Mouse (Mus musculus) embryonic facial prominence, embryonic 13.5 days (tissue): Measurements from ENCODE around the gene Slc38a6. TPM values are rescaled to one million over a fixed set of nuclear protein-coding genes. Genes with fewer than 3 reads are reported as not detected.

Experiments used
- ATAC-seq: fragments of 200-750 bp; cut with Nextera tagmentation; 2 replicates; pipeline ENCODE4 v1.8.0; 2017; ENCODE audit warnings: low read depth; ENCODE audit not compliant: insufficient number of reproducible peaks, insufficient read depth, low FRiP score, low TSS enrichment
- H3K27ac ChIP-seq: fragments of 300-500 bp; sonication (generic); 2 replicates; pipeline ENCODE4 v1.5.1; 2015; ENCODE audit warnings: moderate library complexity, mild to moderate bottlenecking, inconsistent platforms
- H3K27me3 ChIP-seq: fragments of 300-500 bp; sonication (generic); 2 replicates; pipeline ENCODE4 v1.6.1; 2015; ENCODE audit warnings: mild to moderate bottlenecking, inconsistent platforms
- H3K36me3 ChIP-seq: fragments of 300-500 bp; sonication (generic); 2 replicates; pipeline ENCODE4 v1.6.1; 2015; ENCODE audit warnings: mild to moderate bottlenecking, inconsistent platforms
- H3K4me1 ChIP-seq: fragments of 300-500 bp; sonication (generic); 2 replicates; pipeline ENCODE4 v1.6.1; 2015; ENCODE audit warnings: inconsistent platforms
- H3K4me2 ChIP-seq: fragments of 300-500 bp; sonication (generic); 2 replicates; pipeline ENCODE4 v1.6.1; 2015; ENCODE audit warnings: moderate library complexity, mild to moderate bottlenecking, inconsistent platforms
- H3K4me3 ChIP-seq: fragments of 300-500 bp; sonication (generic); 2 replicates; pipeline ENCODE4 v1.5.1; 2015; ENCODE audit warnings: mild to moderate bottlenecking, inconsistent platforms
- H3K9ac ChIP-seq: fragments of 300-500 bp; sonication (generic); 2 replicates; pipeline ENCODE4 v1.6.1; 2015; ENCODE audit warnings: mild to moderate bottlenecking, inconsistent platforms
- H3K9me3 ChIP-seq: fragments of 300-500 bp; sonication (generic); 2 replicates; pipeline ENCODE4 v1.6.1; 2016; ENCODE audit warnings: inconsistent platforms
- WGBS: fragments of 180-500 bp; shearing (Covaris S2); methylation state at CpG from one replicate; pipeline ENCODE4 v1.1.7; 2015; ENCODE audit warnings: mixed read lengths; 5-methylcytosine and 5-hydroxymethylcytosine counted together
- polyA plus RNA-seq: library from polyadenylated mRNA; unstranded; fragments of >200 nt; fragmentation: Nextera tagmentation; extraction: Ambion mirVana; gene quantifications from 2 replicates; pipeline ENCODE4 v1.2.1, GENCODE M21; 2015

The Slc38a6 gene
- polyA plus RNA-seq, 1 experiment from 2014 or later, result 13.7 TPM

DNA sequence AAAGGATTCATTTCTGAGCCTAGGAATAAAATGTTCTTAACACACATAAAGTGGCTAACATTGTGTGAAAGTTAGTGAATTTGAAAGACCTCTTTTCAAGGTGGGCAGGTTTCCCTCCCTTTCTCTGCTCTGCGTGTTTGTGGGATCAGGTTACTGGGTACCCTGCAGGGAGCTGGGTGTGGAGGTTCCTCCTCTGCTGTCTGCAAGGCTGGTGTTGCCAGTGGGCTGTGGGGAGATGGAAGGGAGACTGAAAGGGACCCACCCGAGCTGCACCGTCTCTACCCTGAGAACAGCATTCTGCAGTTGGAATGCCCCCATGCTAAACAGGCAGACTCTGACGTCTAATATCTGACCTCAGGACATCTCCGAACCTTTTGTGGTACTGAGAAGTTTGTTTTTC, 70.7 kb downstream of the Slc38a6 start:
- H3K4me3 ChIP-seq, result no peak overlapping the region
- WGBS, result 35% methylated on average over 5 of the region's 5 CpGs
- H3K4me2 ChIP-seq, result no peak overlapping the region
- H3K4me1 ChIP-seq, result peaks cover 23% of the 10 kb centered on the region
- H3K27me3 ChIP-seq, result no peaks in the 10 kb centered on the region
- no peaks in the 10 kb centered on the region for H3K36me3 ChIP-seq
- ATAC-seq, result no peak
- H3K27ac ChIP-seq, result no peak overlapping the region
- no peak overlapping the region for H3K9ac ChIP-seq
- H3K9me3 ChIP-seq, result no peaks in the 10 kb centered on the region

DNA sequence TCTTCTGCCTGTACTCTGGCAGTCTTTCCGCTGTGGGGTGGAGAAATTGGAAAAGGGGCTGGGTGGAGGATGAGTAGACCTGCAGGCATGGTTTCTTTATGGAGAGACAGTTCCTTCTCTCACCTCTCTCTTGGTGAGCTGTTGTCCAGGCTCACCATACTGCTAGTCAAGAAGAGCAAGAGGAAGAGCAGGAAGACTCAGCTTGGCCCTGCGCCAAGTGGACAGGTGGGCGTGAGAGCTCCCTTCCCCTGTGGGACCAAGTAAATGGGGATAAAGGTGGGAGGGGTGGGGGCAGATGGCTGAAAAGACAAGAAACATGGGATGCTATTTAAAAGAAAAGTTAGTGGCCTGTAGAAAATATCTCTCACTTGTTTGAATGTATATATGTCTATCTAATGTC, 71.2 kb downstream of the Slc38a6 start:
- Histone ChIP-seq H3K9me3 (no peaks in the 10 kb centered on the region), H3K4me2 (no peak overlapping the region), H3K9ac (no peak overlapping the region), H3K4me1 (peaks cover 23% of the 10 kb centered on the region), H3K27ac (no peak overlapping the region), H3K4me3 (no peak overlapping the region), H3K36me3 (no peaks in the 10 kb centered on the region), H3K27me3 (no peaks in the 10 kb centered on the region)
- WGBS, result 87% methylated on average over 3 of the region's 3 CpGs
- no peak for ATAC-seq

DNA sequence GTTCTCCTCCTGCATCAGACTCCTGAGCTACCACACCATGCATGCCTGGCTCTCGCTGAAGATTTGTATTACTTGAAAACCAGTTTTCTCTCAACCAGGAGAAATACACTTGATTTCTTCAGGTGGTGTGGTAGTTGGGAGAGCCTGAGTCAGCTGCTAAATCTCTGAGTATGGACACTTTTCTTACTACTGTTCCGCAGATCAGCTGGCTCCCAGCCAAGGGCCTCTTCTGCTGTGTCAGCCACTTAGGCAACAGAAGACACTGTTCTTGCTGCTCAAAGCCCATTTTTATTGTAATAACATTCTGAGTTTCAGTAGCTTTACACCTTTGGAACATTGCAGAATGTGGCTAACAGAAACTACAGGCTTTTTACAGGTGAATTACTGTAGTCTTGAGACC, 72.1 kb downstream of the Slc38a6 start:
- 84% methylated on average over 2 of the region's 2 CpGs for WGBS
- no peak for ATAC-seq

DNA sequence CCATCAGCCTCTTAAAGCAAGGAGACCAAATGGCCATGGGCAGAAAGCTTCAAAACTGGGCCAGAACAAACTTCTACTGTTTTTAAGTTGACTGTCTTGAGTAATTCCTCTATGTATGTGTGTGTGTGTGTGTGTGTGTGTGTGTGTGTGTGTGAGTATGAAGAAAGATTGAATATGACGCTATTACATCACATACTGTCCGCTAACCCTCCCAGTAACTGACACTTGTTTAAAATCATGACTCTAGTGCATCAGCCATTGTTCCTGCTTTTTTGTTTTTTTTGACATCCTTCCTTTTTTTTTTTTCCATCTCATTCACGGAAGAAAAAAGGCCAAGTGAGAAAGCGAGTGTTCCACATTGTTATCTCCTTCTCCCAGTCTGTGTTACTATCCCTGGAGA, 72.9 kb downstream of the Slc38a6 start:
- H3K36me3 ChIP-seq, result no peaks in the 10 kb centered on the region
- H3K9ac ChIP-seq, result no peak overlapping the region
- WGBS, result 86% methylated on average over 4 of the region's 4 CpGs
- H3K4me2 ChIP-seq, result no peak overlapping the region
- H3K27me3 ChIP-seq, result no peaks in the 10 kb centered on the region
- ATAC-seq, result no peak
- H3K27ac ChIP-seq, result no peak overlapping the region
- H3K9me3 ChIP-seq, result no peaks in the 10 kb centered on the region
- peaks cover 15% of the 10 kb centered on the region for H3K4me1 ChIP-seq
- H3K4me3 ChIP-seq, result no peak overlapping the region

More for the DNA sequence above, 72.1 kb downstream of the Slc38a6 start:
- H3K4me1 ChIP-seq, result peaks cover 19% of the 10 kb centered on the region
- no peaks in the 10 kb centered on the region for H3K9me3 ChIP-seq
- no peaks in the 10 kb centered on the region for H3K27me3 ChIP-seq
- H3K27ac ChIP-seq, result no peak overlapping the region
- H3K4me3 ChIP-seq, result no peak overlapping the region
- no peak overlapping the region for H3K9ac ChIP-seq
- no peak overlapping the region for H3K4me2 ChIP-seq
- no peaks in the 10 kb centered on the region for H3K36me3 ChIP-seq

DNA sequence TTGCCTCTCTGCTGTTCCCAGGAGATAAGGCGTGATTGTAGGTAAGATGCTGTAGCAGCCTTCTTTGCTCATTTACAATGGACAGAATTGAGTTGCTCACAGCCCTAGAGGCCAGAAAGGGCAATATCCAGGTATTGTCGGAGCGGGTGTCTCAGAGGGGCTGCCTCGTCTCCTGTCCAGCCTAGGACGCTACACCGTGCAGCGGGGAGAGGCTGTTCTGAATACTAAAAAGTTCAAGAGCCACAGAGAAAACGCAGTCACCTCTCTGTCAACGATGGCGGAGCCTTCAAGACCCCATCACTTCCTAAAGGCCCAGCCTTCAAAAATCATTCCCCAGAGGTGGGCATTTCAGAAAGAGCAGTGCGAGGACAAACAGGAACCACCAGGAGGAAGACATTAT, 74.6 kb downstream of the Slc38a6 start:
- Histone ChIP-seq H3K27me3 (no peaks in the 10 kb centered on the region), H3K4me1 (peaks cover 8% of the 10 kb centered on the region), H3K9ac (no peak overlapping the region), H3K9me3 (no peaks in the 10 kb centered on the region), H3K27ac (no peak overlapping the region), H3K36me3 (no peaks in the 10 kb centered on the region), H3K4me2 (no peak overlapping the region), H3K4me3 (no peak overlapping the region)
- ATAC-seq, result no peak
- WGBS, result 88% methylated on average over 11 of the region's 11 CpGs

DNA sequence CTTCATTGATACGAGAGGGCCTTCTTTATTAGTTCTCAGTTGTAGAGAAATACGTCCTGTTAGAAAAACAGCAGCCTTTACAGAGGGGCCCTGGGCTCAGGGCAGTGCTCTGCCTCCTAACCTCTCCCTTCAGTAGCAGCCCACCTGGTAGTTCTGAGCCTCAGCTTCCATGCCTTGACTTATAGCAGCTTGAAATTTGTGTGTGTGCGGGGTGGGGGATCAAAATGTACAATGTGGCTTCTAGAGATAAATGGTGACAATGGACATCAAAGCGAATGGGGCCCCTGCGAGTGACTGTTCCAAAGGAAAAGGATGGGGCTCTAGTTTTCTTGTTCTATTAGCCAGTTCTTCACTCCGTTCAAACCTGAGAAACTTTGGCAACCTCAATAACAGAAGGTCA, 76.8 kb downstream of the Slc38a6 start:
- H3K4me2 ChIP-seq, result no peak overlapping the region
- H3K27me3 ChIP-seq, result no peaks in the 10 kb centered on the region
- 90% methylated on average over 6 of the region's 6 CpGs for WGBS
- H3K4me3 ChIP-seq, result no peak overlapping the region
- no peaks in the 10 kb centered on the region for H3K36me3 ChIP-seq
- no peak overlapping the region for H3K27ac ChIP-seq
- no peaks in the 10 kb centered on the region for H3K9me3 ChIP-seq
- peaks cover 21% of the 10 kb centered on the region for H3K4me1 ChIP-seq
- H3K9ac ChIP-seq, result no peak overlapping the region
- ATAC-seq, result no peak

DNA sequence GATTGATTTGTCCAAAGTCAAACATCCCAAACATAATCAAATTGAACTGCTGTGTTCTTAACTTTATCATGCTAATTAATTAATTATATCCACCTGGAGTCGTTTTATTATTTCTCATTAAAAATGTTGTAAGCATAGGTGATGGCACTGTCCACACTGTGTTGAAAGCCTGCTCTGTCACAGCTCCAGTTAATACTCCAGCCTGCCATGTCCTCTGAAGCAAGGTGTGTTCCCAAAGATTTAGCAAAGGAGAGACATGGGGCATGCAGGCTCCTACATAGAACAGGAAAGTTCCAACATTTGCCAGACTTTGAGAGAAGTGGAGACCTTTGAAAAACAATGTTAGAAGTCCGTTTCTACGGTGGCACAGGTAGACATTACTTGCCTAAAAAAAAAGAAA, 77.4 kb downstream of the Slc38a6 start:
- no peak for ATAC-seq
- H3K27me3 ChIP-seq, result no peaks in the 10 kb centered on the region
- H3K4me3 ChIP-seq, result no peak overlapping the region
- H3K4me2 ChIP-seq, result no peak overlapping the region
- no peak overlapping the region for H3K9ac ChIP-seq
- H3K36me3 ChIP-seq, result no peaks in the 10 kb centered on the region
- peaks cover 24% of the 10 kb centered on the region for H3K4me1 ChIP-seq
- no peaks in the 10 kb centered on the region for H3K9me3 ChIP-seq
- no peak overlapping the region for H3K27ac ChIP-seq
- WGBS, result 92% methylated on average over 3 of the region's 3 CpGs

DNA sequence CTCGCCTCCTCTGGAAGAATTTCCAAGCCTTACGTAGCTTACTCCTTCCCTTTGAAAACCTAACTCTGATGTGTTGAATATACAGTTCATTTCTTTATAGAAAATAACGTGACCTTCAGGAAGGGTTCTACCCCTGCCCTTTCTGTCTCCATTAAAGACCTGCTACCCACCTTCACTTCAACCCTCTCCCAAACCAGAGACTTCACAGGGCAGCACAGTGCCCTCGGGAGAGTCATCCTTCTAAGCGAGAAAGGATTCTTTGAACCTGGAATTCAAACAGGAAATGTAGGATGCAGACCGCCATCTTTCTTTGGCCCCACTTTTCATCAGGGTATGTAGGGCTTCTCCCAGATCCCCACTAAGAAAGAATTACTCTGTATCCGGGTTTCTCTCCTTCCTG, 80.0 kb downstream of the Slc38a6 start:
- WGBS, result 83% methylated on average over 7 of the region's 7 CpGs
- no peak overlapping the region for H3K4me3 ChIP-seq
- H3K27me3 ChIP-seq, result peaks cover 7% of the 10 kb centered on the region
- no peaks in the 10 kb centered on the region for H3K9me3 ChIP-seq
- H3K36me3 ChIP-seq, result no peaks in the 10 kb centered on the region
- H3K27ac ChIP-seq, result 0 out of 2 replicates have a peak overlapping the region, but pooled peaks have one; percentile 78
- H3K9ac ChIP-seq, result no peak overlapping the region
- no peak for ATAC-seq
- H3K4me2 ChIP-seq, result no peak overlapping the region
- peaks cover 29% of the 10 kb centered on the region for H3K4me1 ChIP-seq

DNA sequence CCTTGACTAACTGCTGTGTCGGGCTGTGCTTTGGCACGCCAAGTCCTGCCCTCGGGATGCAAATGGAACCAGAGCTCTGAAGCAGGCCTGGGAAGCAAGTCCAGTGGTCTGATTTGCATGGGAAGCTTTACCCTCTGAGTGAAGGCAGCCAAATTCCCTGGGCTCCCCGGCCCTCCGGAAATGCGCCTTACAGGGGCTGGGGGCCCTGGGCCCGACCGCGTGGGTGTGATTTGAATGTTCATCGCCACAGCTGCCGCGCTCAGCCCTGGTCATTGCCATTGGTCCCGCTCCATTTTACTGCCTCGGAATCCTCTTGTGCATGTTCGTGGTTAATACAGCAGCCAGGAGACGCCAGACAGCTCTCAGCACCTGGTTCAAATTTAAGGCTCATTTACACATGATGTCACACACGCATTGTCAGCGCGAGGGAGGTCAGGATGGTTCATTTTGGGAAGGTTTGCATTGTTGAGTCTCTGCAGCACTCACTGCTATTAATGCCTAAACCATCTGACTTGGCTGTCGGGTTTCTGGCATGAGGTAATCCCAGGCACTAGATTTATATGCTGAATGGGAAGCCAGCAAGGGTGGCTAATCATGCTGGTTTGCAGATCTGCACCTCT, 81.0 kb downstream of the Slc38a6 start:
- 4% methylated on average over 20 of the region's 20 CpGs for WGBS
- no peak overlapping the region for H3K4me3 ChIP-seq
- peaks cover 29% of the 10 kb centered on the region for H3K4me1 ChIP-seq
- H3K27me3 ChIP-seq, result peaks cover 7% of the 10 kb centered on the region
- no peaks in the 10 kb centered on the region for H3K36me3 ChIP-seq
- no peaks in the 10 kb centered on the region for H3K9me3 ChIP-seq
- H3K27ac ChIP-seq, result peak overlapping the region; percentile 78
- ATAC-seq, result peak; percentile 70
- H3K9ac ChIP-seq, result no peak overlapping the region
- peak overlapping the region; percentile 42 for H3K4me2 ChIP-seq

DNA sequence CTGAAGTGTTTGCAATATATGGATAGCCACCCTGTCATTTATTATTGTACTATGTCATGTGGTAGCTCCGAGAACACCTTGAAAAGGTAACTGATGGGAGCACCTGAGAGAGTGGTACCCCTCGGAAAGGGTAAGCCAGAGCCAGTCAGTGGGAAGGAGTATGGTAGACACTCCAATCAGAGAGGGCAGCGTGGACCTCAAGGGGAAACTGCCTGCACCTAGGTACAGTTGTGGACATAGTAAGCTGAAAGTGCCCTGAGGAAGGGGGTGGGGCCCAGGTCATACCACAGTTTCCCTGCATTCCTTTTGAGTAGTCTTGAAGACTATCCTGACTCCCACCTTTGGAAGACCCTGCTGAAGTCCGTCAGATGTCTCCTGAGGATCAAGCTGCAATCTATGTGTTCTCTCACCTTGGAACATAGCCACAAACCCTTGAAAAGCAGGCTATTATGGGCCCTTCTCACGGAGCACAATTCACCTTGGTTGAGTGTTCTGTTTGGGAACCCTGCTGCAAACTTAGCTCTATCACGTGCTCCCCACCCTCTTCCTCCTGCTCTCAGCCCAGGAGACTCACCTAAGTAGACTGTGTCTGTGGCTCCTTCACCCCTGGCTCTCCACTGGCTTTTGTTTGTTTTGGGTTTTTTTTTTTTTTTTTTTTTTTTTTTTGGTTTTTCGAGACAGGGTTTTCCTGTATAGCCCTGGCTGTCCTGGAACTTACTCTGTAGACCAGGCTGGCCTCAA, 82.5 kb downstream of the Slc38a6 start:
- ATAC-seq, result no peak
- Histone ChIP-seq H3K4me2 (no peak overlapping the region), H3K36me3 (no peaks in the 10 kb centered on the region), H3K27ac (no peak overlapping the region), H3K9me3 (no peaks in the 10 kb centered on the region), H3K4me3 (no peak overlapping the region), H3K27me3 (peaks cover 7% of the 10 kb centered on the region), H3K9ac (no peak overlapping the region), H3K4me1 (peaks cover 29% of the 10 kb centered on the region)
- WGBS, result 89% methylated on average over 6 of the region's 7 CpGs

DNA sequence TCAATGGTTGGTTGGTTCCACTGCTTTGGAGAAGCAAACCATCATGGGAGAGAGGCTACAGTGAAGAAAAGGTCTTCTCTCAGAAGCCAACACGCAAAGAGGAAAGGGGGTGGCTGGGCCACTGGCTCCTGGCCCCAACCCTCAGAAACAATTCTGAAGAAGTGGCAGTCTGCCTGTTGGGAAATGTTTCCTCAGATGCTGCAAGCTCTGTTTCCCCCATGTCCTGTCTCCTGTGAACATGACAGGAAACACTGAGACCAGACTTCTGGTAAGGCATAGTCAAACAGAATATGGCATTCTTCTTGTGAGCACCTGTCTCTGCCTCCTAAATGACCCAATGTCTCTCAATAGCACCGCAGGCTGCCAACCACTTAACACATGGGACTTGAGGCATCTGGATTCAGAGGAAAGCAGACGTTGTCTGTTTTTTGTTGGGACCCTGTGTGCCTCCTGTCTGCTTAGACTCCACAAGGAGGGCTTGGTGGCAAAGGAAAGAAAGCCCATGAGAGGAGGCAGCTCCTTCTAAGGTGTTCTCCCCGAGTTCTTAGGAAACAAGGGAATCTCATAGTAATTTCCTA, 83.9 kb downstream of the Slc38a6 start:
- Histone ChIP-seq H3K36me3 (no peaks in the 10 kb centered on the region), H3K9me3 (no peaks in the 10 kb centered on the region), H3K4me3 (no peak overlapping the region), H3K4me1 (peaks cover 29% of the 10 kb centered on the region), H3K27ac (no peak overlapping the region), H3K27me3 (peaks cover 7% of the 10 kb centered on the region), H3K4me2 (no peak overlapping the region), H3K9ac (no peak overlapping the region)
- ATAC-seq, result no peak
- WGBS, result 71% methylated on average over 4 of the region's 4 CpGs

DNA sequence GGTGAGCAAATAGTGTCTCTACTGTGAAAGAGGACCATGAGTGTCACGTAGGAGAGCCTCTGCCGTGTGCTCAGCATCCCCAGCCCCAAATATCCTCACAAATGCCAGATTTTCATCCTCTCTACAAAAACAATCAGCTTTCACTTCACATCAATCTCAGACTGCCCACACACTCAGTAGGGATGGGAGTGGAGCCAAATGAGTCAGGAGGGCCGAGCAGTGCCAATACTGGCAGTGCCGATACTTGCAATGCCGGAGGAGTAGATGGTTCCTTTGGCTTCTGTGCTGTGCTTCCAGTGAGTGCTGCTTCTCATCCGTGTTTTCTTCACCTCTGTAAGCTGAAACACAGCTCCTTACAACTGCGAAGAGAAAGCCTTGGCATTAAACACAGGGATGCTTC, 84.6 kb downstream of the Slc38a6 start:
- WGBS, result 84% methylated on average over 7 of the region's 7 CpGs
- H3K9me3 ChIP-seq, result no peaks in the 10 kb centered on the region
- ATAC-seq, result no peak
- no peak overlapping the region for H3K27ac ChIP-seq
- no peak overlapping the region for H3K4me3 ChIP-seq
- H3K27me3 ChIP-seq, result peaks cover 7% of the 10 kb centered on the region
- H3K4me1 ChIP-seq, result peaks cover 29% of the 10 kb centered on the region
- H3K4me2 ChIP-seq, result no peak overlapping the region
- H3K36me3 ChIP-seq, result no peaks in the 10 kb centered on the region
- no peak overlapping the region for H3K9ac ChIP-seq
